Mouse (Mus musculus): ENCODE measurements around the gene Plekhg4. TPM values are rescaled to one million over a fixed set of nuclear protein-coding genes. Genes with fewer than 3 reads are reported as not detected.
A peak's percentile ranks its signal among the peaks of the same experiment; 100 is the strongest.

Gene Plekhg4
- total RNA-seq, 4 experiments from 2014 or later: 0.12 TPM; not detected in 3

DNA sequence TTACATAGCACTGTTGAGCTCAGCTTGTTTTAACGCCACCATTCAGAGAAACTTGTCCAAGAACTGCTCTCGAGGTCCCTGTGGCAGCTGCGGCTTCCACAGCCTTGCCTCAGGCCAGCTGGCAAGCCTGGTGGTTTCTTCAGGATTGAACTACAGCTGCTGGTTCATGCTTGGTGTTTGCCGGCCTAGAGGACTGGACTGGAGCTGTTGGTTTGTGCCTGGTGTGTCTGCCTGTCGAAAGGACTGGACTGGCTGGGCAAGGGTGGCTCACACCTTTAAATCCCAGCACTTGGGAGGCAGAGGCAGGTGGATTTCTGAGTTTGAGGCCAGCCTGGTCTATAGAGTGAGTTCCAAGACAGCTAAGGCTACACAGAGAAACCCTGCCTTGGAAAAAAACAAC, 26.9 kb downstream of the Plekhg4 start:
- DNase-seq (ENCODE audit: low spot score in 2 of 2): no peak

DNA sequence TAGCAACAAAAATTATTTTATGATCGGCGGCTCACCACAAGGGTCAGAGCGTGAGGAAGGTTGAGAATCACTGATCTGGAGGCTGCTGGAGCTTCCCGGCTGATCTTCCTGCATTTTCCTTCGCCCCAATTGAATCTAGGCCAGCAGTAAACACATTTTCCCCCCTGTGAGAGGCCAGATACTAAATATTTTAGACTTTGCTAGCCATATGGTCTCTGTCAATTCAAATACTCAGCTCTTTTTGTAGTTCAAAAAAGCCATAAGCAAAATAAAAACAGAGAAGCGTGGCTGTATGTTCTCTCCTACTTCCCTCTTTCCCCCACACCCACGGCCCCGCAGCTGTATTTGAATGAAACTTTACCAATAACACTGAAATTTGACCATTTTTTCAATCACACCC, 30.4 kb downstream of the Plekhg4 start:
- DNase-seq (ENCODE audit: low spot score in 2 of 2): no peak

DNA sequence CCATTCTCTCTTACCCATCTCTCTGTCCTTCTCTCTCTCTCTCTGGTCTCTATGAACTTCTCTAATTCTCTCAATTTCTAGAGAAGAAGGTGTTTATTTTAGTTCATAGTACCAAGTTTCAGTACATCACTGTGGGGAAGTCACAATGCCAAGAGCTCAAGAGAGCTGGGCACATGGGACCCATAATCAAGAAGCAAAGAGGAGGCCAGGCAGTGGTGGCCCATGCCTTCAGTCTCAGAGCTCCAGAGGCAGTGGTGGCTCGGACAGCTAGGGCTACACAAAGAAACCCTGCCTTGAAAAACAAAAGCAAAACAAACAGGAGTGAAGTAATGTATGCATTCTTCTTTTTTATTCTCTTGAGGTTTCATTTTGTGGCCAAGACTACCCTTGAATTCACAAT, 31.4 kb downstream of the Plekhg4 start:
- no peak for DNase-seq (ENCODE audit: low spot score in 2 of 2)

DNA sequence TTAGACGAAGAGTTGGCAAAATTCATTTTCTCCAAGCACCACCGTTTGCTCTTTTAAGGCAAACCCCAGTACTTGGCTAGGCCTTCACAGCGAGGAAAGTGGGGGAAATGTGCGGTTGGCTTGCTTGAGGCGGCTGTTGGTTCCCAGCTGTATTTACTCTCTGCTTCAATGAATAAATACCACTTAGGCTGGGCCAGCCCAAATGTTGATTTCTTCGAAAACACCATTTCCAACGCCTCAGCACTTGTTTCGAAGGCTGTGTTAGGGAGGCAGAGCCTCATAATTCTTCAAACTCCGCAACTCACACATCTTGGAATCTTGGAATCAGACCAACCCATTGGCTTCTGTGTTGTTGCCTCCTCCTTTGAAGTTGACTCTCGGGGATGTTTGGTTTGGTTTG, 33.3 kb downstream of the Plekhg4 start:
- DNase-seq (ENCODE audit: low spot score in 2 of 2): no peak

DNA sequence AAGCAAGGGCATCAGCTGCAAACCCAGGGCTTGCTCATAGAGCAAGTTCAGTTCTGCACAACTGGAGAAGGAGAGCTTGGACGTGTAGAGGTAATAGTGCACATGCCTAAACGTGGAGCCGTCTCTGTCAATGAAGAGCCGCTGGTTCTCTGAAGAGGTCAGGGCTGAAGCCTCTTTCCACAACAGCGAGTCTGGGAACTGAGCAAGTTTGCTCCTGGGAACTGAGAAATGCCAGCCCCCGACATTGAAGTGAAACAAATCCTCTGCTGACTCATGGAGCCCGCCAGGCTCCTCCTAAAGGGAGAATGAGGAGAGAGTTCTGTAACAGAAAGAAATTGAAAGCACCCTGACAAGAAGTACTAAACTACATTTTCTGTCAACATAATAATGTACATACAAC, 35.3 kb downstream of the Plekhg4 start:
- DNase-seq (ENCODE audit: low spot score in 2 of 2): no peak

DNA sequence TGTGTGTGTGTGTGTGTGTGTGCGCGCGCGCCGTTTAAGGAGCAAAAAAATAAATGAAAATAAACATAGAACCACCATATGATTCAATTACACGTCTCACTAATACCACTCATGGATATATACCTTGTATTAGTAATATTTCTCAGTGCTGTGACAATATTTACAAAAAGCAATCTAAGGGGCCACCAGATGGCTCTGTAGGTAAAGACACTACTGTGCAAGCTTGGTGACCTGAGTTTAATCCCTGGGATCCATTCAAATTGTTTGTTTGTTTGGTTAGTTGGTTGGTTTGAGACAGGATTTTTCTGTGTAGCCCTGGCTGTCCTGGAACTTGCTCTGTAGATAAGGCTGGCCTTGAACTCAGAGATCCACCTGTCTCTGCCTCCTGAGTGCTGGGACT, 36.9 kb downstream of the Plekhg4 start:
- DNase-seq (ENCODE audit: low spot score in 2 of 2): no peak

DNA sequence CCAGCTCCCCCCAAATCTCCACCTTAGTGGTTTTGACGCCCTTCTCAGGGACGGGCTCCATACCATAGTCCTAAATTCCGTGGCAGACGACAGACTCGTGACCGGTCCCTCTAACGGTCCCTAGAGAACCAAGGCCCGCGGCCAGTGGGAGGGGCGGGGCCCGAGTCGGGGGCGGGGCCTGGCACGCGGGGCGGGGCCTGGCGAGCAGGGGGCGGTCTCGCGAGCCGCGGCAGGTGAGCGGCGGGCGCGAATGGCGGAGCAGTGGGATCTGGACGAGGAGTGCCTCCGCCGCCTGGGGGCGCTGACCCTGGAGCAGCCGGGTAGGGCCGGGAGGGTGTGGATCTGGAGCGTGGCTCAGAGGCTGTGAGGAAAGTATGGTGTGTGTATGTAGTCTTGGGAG, 40.3 kb downstream of the Plekhg4 start, which contains the start of the genes Kctd19 and Lrrc36:
TSS of gene Kctd19 (minus strand) at position 112 of the 400 bp plus-strand sequence.
TSS of gene Lrrc36 (plus strand) at position 181 of the 400 bp plus-strand sequence.
- DNase-seq (ENCODE audit: low spot score in 2 of 2): peak; percentile 33 to 54

DNA sequence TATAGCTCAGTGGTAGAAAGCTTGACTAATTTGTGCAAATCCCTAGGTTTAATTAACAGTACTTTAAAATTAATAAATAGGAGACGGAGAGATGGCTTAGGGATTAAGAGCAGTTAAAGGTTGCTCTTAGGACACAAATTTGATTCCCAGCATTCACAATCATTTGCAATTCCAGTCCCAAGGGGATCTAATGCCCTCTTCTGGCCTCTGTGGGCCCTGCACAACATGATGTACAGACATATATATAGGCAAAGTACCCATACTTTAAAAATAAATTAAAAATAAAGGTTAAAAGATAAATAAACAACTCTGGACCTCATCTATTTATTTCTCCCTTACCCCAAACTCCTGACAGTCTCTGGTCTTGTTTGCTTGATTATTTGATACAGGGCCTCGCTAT, 45.9 kb downstream of the Plekhg4 start:
- DNase-seq (ENCODE audit: low spot score in 2 of 2): no peak

DNA sequence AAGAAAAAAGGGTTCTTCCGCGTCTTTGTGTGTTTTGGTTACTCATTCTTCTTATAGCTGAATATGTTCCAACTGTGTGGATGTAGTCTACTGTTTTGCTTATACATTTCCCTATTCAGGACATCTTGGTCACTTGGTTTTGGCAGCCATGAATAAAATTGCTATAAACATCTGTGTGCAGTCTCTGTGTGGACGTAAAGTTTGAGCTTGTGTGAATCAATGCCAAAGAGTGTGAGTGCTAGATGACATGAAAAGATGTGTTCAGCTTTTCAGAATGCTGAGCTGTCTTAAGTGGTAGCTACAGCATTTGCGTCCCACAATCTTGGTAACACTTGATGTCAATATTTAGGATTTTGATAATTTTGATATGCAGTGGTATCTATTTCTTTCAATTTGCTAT, 46.7 kb downstream of the Plekhg4 start:
- DNase-seq (ENCODE audit: low spot score in 2 of 2): no peak

DNA sequence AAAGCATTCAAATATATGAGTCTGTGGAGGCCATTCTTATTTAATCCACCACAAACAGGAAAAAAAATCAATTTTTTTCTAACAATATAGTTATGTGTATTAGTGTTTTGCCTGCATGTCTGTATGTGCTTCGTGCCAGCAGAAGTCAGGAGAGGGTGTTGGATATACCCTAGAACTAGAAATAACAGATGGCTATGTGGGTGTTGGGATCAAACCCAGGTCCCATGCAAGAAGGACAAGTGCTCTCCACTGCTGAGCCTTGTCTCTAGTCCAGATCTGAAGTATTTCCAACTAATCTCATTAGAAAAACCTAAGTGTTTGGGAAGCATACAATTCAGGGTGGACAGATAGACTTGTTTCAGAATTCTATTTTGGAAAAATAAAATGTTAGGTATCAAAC, 48.9 kb downstream of the Plekhg4 start:
- no peak for DNase-seq (ENCODE audit: low spot score in 2 of 2)

DNA sequence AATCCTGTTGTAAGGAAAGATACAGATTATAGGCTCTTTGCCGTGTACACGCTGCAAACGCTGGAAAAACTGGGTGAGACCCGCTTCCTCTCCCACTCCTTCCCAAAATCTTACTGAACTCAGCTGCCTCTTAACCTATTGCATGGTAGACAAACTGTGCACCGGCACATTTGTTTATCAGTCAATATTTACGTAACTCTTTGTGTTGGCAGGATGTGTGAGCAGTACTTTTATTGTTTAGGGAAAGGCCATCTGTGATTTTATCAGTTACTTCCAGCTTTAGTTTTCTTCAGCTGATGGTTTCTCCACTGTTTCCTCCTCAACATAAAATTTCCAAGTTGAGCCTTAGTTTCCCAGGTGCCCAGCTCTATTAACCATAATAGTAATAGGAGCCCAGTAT, 53.8 kb downstream of the Plekhg4 start:
- no peak for DNase-seq (ENCODE audit: low spot score in 2 of 2)

DNA sequence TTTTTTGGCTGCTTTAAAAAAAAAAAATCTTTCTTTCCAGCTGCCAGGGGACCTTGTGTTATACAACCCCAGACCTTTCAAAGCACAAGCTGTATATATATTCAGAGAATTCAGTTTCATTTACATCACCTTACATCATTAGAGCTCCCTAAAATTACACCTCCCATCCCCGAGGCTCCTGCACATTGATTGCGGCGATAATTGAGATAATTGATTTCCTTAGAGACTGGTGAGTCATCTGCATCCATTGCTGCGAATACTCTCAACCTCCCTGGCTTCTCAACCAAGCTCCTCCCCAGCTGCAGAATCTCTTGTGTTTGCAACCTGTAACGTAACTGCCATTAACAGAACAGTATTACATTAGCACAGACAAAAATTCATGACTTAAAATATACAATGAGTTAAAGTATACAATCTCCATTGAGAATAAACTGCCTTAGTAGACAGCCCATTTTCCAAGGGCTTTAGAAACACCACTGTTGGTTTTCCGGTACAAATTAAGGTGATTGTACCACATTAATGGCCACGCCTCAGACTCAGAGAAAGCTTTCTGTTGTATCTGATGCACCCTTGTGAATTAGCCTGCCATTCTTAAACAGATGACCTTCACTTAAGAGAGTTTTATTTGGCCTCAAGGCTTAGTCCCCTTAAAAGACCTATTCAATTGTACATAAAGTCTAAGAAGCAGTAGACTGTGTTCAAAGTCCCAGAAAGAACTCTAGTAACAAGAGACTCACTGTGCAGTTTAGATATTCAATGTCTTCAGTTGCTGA, 58.9 kb downstream of the Plekhg4 start:
- no peak for DNase-seq (ENCODE audit: low spot score in 2 of 2)

Other genes starting within 250 kb of the Plekhg4 start
- gene Ces4a, start 241.5 kb upstream of the Plekhg4 start, total RNA-seq (2022): not detected
- gene Cbfb, start 202.6 kb upstream of the Plekhg4 start, total RNA-seq (2022): 10 to 100 TPM; 87.8 to 96.8 (median 94.6) TPM
- 10 to 100 TPM; 24.7 to 38.2 (median 32.9) TPM for gene D230025D16Rik, start 148.1 kb upstream of the Plekhg4 start, total RNA-seq (2022)
- 1 to 10 TPM; 1.1 to 1.7 (median 1.4) TPM for gene B3gnt9, start 118.1 kb upstream of the Plekhg4 start, total RNA-seq (2022)
- 1 to 10 TPM; 2.3 to 4.2 (median 3.1) TPM for gene Tradd, start 108.7 kb upstream of the Plekhg4 start, total RNA-seq (2022)
- 1 to 10 TPM in 2 of 4 experiments, under 1 TPM in 2; 0.36 to 1.3 (median 0.94) TPM for gene Fbxl8, start 108.6 kb upstream of the Plekhg4 start, total RNA-seq (2022)
- 10 to 100 TPM in 2 of 4 experiments, 1 to 10 TPM in 2; 8.8 to 12.6 (median 10.9) TPM for gene Hsf4, start 103.5 kb upstream of the Plekhg4 start, total RNA-seq (2022)
- gene Nol3, start 97.1 kb upstream of the Plekhg4 start, total RNA-seq (2022): 10 to 100 TPM; 30.0 to 40.5 (median 34.4) TPM
- under 1 TPM; 0.27 to 0.65 (median 0.42) TPM for gene 4931428F04Rik, start 83.4 kb upstream of the Plekhg4 start, total RNA-seq (2022)
- gene Exoc3l, start 77.2 kb upstream of the Plekhg4 start, total RNA-seq (2022): 1 to 10 TPM in 2 of 4 experiments, under 1 TPM in 2; 0.94 to 2.5 (median 1.4) TPM
- 10 to 100 TPM; 28.1 to 37.8 (median 33.7) TPM for gene E2f4, start 75.6 kb upstream of the Plekhg4 start, total RNA-seq (2022)
- gene Elmo3, start 67.7 kb upstream of the Plekhg4 start, total RNA-seq (2022): 1 to 10 TPM in 3 of 4 experiments, under 1 TPM in 1; 0.99 to 2.7 (median 1.4) TPM
- gene Lrrc29, start 47.0 kb upstream of the Plekhg4 start, total RNA-seq (2022): 1 to 10 TPM in 3 of 4 experiments, under 1 TPM in 1; 0.82 to 1.3 (median 1.0) TPM
- gene Tmem208, start 46.9 kb upstream of the Plekhg4 start, total RNA-seq (2022): 10 to 100 TPM; 20.9 to 24.2 (median 22.9) TPM
- 10 to 100 TPM; 21.1 to 28.8 (median 23.9) TPM for gene Fhod1, start 25.3 kb upstream of the Plekhg4 start, total RNA-seq (2022)
- under 1 TPM; 0.38 to 0.65 (median 0.52) TPM for gene Slc9a5, start 24.4 kb upstream of the Plekhg4 start, total RNA-seq (2022)
- under 1 TPM in 2 of 4 experiments, not detected in 2; 0.08 to 0.49 TPM for gene Kctd19, start 40.2 kb downstream of the Plekhg4 start, total RNA-seq (2022)
- gene Lrrc36, start 40.3 kb downstream of the Plekhg4 start, total RNA-seq (2022): under 1 TPM in 2 of 4 experiments, not detected in 2; 0.70 TPM
- 10 to 100 TPM; 22.7 to 38.8 (median 34.2) TPM for gene Tppp3, start 98.3 kb downstream of the Plekhg4 start, total RNA-seq (2022)
- 10 to 100 TPM; 10.3 to 11.7 (median 11.4) TPM for gene Zdhhc1, start 123.6 kb downstream of the Plekhg4 start, total RNA-seq (2022)
- gene Hsd11b2, start 145.5 kb downstream of the Plekhg4 start, total RNA-seq (2022): under 1 TPM in 2 of 4 experiments, not detected in 2; 0.12 to 0.62 TPM
- gene Atp6v0d1, start 192.8 kb downstream of the Plekhg4 start, total RNA-seq (2022): 10 to 100 TPM; 42.2 to 45.3 (median 44.1) TPM
- gene Ripor1, start 232.0 kb downstream of the Plekhg4 start, total RNA-seq (2022): 10 to 100 TPM; 15.8 to 17.2 (median 16.6) TPM

All from gastrocnemius, adult 8-10 months (tissue).